Mouse (Mus musculus): Measurements from ENCODE around the gene Bcas2. TPM values are rescaled to one million over a fixed set of nuclear protein-coding genes. Genes with fewer than 3 reads are reported as not detected.
"Not testable (repeated sequence)": the region's sequence is repeated elsewhere in the genome, so short reads cannot be mapped to it uniquely, and the experiment has no call there.

Bcas2 gene
- total RNA-seq, 1 experiment from 2014 or later, result 60.3 TPM

- no peak for DNase-seq
Observed at GRCm38 (mm10) chr3:103159232-103159900, 12.1 kb upstream of the Bcas2 start.

DNA sequence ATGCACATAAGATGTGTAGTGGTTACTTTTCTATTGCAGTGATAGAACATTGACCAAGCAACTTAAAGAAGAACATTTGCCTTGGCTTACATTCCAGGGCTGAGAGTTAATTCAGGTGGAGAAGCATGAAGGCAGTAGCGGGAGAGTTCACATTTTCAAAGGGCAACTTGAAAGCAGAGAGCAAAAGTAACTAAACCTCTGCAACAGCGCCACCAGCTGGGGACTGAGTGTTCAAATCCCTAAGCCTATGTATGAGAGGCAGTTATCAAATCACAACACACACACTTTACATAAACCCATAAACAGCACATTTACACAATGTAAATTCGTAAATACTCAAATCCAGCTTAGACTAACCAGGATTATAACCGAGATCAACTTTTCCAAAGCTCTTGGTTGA, 1.7 kb upstream of the Bcas2 start:
- peak; percentile 81 for DNase-seq

DNA sequence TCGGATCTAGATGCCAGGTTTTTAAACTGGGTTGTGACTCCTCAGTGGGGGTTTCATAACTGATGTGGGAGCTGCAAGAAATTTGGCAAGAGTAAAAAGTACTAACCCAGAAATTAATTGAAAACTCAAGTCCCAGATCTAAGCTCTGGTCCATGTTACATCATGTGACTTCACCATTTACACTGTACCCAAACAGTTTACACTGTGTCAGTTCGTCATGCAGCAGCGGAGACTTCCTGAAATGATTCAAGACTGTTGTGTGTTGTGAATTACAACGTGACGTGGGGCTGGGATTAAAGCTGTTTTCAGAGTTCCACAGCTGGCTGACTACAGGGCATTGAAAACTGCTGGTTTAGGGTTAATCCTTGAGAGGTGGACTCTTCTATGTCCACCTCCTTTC, 1.2 kb downstream of the Bcas2 start:
- no peak for DNase-seq

DNA sequence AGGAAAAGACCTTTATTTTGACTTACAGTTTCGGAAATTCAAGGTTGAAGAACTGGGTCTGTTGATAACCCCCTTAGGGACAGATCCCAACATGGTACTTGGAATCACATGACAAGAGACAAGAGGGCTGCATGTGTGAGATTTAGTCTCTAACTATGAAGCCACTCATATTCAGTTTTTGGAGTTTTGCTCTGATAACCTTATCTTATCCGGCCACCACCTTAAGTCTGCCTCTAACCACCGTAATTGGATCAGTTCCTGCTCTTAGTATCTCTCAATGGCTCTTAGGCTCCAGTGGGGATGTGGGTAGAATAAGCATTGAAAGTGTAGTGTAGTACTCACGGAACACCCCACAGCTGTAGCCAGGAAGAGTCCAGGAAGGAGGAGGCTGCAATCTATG, 5.3 kb downstream of the Bcas2 start:
- no peak for DNase-seq

DNA sequence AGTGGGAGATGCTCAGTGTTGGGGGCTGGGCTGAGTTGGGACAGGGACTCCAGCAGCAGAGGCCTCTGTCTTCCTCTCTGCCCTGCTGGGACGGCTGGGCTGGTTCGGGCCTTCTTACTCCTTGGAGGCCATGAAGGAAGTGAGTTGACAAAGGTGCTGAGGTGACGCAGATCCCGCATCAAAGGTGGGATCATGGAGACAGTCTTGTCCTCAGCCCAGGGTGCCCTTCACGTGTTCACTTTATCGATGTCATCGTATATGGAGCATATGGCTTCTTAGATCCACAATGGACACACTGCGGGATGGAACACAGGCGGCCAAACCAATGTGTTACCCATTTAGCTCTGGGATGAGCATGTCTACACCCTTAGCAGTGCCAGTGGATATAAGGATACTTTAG, 8.1 kb downstream of the Bcas2 start:
- DNase-seq, result no peak

DNA sequence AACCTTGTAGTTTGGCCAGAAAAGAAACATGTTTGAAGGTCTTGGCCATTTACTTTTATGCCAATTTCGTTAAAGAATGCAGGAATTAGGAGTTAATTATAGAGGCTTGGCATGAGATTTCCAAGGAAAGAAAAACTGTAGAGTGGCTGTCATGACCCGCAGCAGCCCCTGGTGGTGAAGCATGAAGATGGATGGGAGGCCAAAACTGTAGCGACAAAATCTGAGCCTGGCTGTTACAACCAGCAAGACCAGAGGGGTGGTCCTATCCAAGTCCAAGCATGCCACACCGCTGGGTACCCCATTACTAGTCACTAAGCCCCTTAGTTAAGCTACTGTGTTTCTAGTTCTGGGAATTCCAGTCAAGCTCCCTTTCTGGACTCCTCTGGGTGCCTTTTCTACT, 9.7 kb downstream of the Bcas2 start:
- no peak for DNase-seq

DNA sequence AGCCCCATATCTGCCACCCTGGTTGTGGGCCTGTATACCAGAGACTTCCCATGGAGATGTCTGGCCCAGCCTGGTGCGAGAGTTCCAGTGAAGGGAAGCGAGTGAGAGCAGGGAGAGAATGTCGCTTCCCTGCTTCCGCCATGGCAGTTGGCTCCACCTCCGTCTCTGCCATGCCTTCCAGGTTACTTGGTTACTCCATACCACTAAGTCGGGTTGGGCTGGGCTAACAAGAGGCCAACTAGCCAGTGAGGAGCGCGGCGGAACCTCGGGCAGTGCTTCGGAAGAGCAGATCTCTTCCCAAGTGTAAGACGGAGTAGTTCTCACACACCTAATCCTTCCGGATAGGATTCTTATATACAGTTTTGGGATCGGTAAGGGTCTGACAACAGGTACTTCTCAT, 11.4 kb downstream of the Bcas2 start:
- DNase-seq, result no peak

DNA sequence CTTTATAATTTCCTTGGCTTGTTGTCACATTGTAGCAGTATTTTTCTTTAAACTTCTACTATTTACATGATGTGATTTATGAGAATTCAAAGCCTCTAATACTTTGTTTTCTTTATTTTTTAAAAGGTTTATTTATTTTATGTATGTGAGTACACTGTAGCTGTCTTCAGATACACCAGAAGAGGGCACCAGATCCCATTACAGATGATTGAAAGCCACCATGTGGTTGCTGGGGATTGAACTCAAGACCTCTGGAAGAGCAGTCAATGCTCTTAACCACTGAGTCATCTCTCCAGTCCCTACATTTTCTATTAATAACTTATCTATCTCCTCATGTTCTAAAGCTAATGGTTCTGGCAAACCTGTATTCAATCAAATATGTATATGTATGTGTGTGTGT, 13.0 kb downstream of the Bcas2 start:
- not testable (repeated sequence) for DNase-seq

- no peak for DNase-seq
Observed at GRCm38 (mm10) chr3:103188451-103188850, 17.0 kb downstream of the Bcas2 start.

GRCm38 (mm10) chr3:103188856-103189255, 17.4 kb downstream of the Bcas2 start:
- DNase-seq, result no peak

- DNase-seq, result no peak
Observed at GRCm38 (mm10) chr3:103192161-103192560, 20.7 kb downstream of the Bcas2 start.

DNA sequence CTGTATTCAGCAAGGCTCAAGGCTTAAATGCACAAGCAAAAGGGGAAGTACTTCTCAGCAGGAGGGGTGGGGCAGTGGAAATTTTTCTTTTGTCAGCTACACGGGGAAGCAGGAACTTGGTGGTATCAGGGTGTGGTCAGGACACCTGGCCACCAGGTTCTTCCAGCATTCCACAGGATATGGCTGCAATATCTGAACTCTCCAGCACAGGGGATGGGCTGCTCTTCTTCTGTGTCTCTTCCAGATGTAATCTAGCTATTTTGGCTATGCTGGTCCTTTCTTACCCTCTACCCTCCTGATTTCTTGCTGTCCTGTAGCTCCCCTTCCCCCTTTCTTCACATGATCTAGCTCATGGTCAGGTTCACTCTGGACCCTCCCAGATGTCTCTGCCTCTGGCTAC, 21.7 kb downstream of the Bcas2 start:
- DNase-seq, result no peak

DNA sequence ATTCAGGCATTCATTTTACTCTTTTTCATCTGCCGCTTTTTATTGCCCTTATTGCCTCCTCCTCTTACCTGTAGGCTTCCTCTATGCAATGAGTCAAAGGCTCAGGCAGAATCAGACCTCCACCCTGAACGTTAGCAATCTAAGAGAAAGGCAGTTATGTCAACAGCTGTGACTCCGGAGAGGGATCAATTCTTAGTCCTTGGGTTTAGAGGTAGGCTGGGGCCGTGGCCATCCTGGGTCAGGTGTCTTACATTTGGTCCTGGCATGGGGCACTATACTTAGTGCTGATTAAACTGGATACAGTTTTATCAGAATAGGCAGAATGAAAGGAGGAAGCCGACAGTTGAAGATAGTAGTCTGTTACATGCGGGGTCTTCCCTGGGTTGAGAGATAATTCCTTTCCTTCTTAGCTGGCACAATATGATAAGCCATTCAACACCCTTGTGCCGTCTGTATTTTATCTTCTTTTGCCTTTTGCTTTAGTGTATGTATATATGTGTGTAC, 24.9 kb downstream of the Bcas2 start:
- no peak for DNase-seq

DNA sequence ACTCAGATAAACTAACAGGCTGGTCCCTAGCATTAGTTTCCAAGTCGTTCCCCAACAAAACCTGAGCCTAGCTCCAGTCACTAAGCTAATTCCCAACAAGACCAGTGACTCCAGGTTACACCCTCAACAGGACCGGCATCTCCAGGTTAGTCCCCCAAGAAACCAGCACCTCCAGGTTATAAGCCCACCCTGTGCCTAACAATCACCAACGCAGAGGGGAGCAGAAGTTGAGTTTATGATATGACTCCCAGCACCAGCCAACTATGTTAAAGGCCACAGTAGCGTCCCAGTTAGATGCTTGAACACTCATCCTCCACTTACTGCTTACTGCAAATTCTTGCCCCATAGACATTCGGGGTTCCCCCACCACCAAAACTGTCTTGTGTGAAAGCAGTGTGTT, 27.9 kb downstream of the Bcas2 start:
- no peak for DNase-seq

DNA sequence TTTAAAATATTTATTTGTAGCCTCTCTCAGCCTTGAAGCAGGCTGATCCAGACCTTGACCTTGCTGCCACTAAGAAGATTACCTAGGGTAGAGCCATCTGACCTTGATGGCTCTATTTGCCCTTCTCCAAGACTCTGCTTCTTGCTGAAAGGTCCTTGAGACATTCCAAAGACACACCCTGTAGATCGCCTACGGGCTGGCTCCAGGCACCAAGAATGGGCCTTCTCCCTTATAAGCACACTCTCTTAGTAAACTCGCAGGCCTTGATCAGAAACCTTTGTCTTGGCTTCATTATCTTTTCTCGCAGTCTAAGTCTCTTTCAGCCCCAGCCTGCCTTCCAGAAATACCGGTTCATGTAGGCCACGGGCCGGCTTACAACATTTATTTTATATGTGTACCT, 29.6 kb downstream of the Bcas2 start:
- DNase-seq, result not testable (repeated sequence)

GRCm38 (mm10) chr3:103203554-103203953, 32.1 kb downstream of the Bcas2 start:
- DNase-seq, result no peak

- no peak for DNase-seq
Observed at GRCm38 (mm10) chr3:103204445-103204844, 33.0 kb downstream of the Bcas2 start.

DNA sequence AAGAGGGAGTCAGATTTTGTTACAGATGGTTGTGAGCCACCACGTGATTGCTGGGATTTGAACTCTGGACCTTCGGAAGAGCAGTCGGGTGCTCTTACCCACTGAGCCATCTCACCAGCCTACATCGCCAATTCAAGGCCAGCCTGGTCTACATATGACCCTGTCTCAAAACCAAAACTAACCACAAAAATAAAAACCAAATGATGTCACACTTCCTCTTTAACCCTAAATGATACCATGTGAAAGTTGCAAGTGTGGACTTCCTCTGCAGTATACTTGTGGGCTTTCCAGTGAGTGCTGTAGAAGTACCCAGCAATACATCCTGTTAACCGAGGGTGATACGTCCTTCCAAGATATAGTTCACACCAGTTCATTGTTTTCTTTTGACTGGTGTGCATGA, 34.9 kb downstream of the Bcas2 start:
- no peak for DNase-seq

DNA sequence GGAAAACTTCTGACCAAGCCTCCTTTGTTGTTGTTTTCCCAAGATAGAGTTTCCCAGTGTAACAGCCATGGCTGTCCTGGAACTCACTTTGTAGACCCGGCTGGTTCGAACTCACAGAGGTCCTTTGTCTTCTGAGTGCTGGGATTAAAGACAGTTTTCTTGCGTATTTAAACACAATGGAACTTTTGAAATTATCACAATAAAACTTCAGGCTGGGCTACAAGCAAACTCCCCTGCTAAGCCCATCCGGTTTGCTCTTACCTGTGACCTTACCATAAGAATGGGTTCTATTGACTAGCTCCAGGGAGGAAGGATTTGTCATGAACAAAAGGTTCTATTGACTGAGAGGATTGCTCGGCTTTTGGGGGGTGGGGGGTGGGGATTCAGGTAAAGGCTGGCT, 36.3 kb downstream of the Bcas2 start:
- no peak for DNase-seq

- DNase-seq, result no peak
Observed at GRCm38 (mm10) chr3:103208237-103208636, 36.8 kb downstream of the Bcas2 start.

DNA sequence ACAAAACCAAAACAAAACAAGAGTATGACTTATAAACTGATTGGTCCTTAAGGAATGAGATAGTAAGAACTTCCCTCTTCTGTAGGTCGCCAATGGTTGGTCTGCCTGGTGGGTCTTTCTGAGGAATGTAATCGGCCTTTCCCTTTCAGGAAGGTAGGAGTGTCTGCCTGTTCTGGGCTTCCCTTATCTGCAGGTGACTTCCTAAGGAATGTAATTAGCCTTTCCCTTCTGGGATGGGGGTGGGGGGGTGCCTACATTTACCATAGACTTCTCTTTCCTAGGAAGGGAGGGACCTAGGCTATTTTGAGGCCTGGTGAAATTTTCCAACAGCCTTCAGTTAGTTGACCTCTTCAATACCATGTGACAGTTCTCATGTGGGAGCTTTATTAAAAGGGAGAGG, 39.6 kb downstream of the Bcas2 start:
- no peak for DNase-seq

- DNase-seq, result no peak
Observed at GRCm38 (mm10) chr3:103212142-103212541, 40.7 kb downstream of the Bcas2 start.

DNA sequence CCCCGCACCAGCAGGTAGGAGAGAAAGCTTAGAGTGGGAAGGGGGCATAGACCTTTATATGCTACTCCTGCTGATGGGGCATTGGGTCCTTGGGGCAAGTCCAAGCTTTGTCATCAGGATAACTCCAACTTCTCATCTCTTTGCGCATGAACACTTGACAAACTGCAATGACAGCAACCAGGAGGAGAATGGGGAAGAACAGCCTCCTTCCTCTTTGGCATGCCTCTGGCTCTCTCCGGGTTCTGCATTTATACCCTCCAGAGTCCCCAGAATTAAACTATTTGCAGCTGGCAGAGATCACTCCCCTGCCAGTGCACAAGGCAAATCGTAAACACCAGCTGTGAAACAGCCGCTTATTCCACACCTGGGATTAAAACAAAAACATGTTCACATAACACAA, 42.1 kb downstream of the Bcas2 start:
- DNase-seq, result no peak

DNA sequence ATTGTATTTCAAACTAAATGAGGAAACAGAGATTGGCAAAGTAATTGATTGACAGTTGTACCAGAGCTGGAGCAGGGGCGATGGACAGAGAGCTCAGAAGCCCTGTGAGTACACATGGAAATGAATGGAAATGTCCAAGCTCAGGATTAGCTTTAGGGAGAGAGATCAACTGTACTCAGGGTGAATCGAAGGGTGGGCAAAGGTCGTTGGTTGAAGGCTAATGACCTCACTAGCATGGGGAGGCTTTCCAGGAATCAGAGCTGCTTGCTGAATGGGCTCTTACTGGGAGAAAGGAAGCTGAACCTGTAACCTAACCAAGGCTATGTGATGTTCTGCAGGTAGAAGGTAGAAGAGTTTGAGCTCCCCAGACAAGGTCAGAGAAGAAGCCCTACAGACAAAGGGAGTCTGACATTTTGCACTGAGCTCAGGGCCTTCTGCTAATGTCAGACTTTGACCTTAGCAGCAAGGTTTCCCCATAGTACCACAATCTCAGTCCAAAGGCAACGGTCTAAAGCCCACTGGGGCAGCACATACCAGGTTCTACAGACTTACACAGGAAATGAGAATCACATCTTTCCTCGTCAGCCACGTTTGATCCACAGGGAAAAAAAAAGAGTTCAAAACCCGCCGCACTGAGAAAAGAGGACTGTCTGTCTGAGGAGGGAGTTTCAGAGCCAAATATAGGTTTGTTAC, 43.3 kb downstream of the Bcas2 start:
- DNase-seq, result no peak
